Mouse (Mus musculus) layer of hippocampus, adult 18-20 months (tissue): ENCODE measurements around the gene Cd4. TPM values are rescaled to one million over a fixed set of nuclear protein-coding genes. Genes with fewer than 3 reads are reported as not detected.
"Not testable (repeated sequence)": the region's sequence is repeated elsewhere in the genome, so short reads cannot be mapped to it uniquely, and the experiment has no call there.

Experiments
- DNase-seq, 2 experiments: peaks; one replicate each; pipeline ENCODE4 v3.0.0; 2022; ENCODE audit warnings: low spot score in 2 of 2
- total RNA-seq, 2 experiments: library from RNA; stranded (reverse); gene quantifications; 2 replicates each; pipeline ENCODE4 v1.2.3; 2021

Gene Cd4
- total RNA-seq, 2 experiments from 2014 or later: 0.25 TPM; not detected in 1

- peak; percentile 58 to 77 for DNase-seq
These were observed 28.1 kb upstream of the Cd4 start for GRCm38 (mm10) chr6:124915942-124916694.

GRCm38 (mm10) chr6:124915160-124915941 is 27.3 kb upstream of the Cd4 start:
- DNase-seq: peak in 1 of 2 experiments; percentile 36

- DNase-seq: no peak
These were observed 26.5 kb upstream of the Cd4 start for GRCm38 (mm10) chr6:124914511-124914910.

- no peak for DNase-seq
These were observed 25.8 kb upstream of the Cd4 start for GRCm38 (mm10) chr6:124913721-124914285.

GRCm38 (mm10) chr6:124913214-124913613 is 25.2 kb upstream of the Cd4 start:
- DNase-seq: no peak

- DNase-seq: no peak
These were observed 23.7 kb upstream of the Cd4 start, which contains the start of gene Lag3 for GRCm38 (mm10) chr6:124911533-124912218. Gene Lag3, minus strand, starts transcription at chr6:124911705.

- DNase-seq: no peak
These were observed 22.0 kb upstream of the Cd4 start for GRCm38 (mm10) chr6:124910032-124910431.

GRCm38 (mm10) chr6:124907767-124908166 is 19.7 kb upstream of the Cd4 start:
- no peak for DNase-seq

GRCm38 (mm10) chr6:124904991-124905860 is 17.2 kb upstream of the Cd4 start:
- no peak for DNase-seq

GRCm38 (mm10) chr6:124904161-124904981 is 16.4 kb upstream of the Cd4 start:
- DNase-seq: peak; percentile 73 to 89

GRCm38 (mm10) chr6:124903580-124904151 is 15.6 kb upstream of the Cd4 start:
- peak; percentile 80 to 95 for DNase-seq

- DNase-seq: no peak
These were observed 13.8 kb upstream of the Cd4 start for GRCm38 (mm10) chr6:124901851-124902250.

GRCm38 (mm10) chr6:124900801-124901480 is 12.9 kb upstream of the Cd4 start:
- no peak for DNase-seq

GRCm38 (mm10) chr6:124900056-124900800 is 12.2 kb upstream of the Cd4 start:
- DNase-seq: no peak

GRCm38 (mm10) chr6:124898359-124898758 is 10.3 kb upstream of the Cd4 start:
- DNase-seq: no peak

- DNase-seq: not testable (repeated sequence)
These were observed 6.1 kb upstream of the Cd4 start for GRCm38 (mm10) chr6:124894113-124894512.

- no peak for DNase-seq
These were observed 3.0 kb upstream of the Cd4 start for GRCm38 (mm10) chr6:124890997-124891396.
